Mouse (Mus musculus) brain, embryonic 18.5 days (tissue): Measurements from ENCODE around the gene Nat9.

ENCODE experiments used
- DNase-seq: peaks from one replicate; pipeline ENCODE4 v3.0.0-alpha.2; 2012; ENCODE audit warnings: low read depth, low spot score

Nat9 gene

GRCm38 (mm10) chr11:115187693-115188092 is at the start of gene Nat9:
Gene Nat9 (minus strand): TSS chr11:115187859.
- DNase-seq: no peak

DNA sequence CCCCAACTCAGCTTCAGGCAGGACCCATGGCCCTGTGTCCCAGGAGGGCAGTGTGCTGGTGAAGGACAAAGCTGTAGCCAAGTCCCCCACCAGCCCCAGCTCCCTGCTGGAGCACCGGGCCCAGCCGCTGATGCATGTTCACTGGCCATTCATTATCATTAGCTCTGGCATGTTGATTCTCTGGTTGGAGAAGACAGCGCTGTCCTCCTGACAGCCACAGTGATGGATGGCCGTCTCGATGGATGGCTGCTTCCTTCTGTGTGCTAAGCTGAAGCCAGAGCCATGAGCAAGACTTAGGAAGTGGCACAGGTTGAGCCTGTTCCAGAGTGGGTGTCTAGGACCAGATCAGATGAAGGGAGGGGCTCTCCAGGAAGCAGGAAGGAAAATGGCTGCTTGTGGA is 48.9 kb upstream of the Nat9 start:
- no peak for DNase-seq

DNA sequence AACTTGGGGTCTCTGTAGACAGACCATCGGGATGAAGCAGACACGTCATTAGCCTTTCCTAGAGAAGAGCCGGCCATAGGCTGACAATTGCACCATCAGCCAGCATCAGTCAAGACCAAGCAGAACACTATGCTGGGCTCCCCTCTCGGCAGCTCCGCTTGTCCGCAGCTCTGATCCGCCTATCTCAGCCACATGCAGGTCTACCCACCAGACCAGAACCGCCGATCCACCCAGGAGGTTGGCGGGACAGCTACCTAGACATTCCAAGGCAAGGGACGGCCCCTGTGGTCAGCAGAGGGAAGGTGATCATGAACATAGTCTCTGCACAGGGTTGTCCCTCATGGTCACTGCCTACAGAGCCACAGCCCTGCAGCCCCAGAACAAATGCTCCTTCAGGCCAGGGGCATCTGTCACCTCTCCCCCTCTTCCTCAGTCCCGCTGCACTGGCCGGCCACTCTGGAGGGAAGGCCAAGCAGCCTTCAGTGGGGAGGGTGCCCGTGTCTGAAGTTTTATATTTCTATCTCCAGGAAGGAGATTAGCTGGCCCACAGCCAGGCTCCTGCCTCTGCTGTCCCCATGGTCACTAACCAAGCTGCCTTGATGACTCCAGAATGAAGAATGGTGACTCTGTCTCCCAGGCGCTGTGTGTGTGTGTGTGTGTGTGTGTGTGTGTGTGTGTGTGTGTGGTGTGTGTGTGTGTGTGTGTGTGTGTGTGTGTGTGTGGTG is 46.8 kb upstream of the Nat9 start:
- DNase-seq: no peak

DNA sequence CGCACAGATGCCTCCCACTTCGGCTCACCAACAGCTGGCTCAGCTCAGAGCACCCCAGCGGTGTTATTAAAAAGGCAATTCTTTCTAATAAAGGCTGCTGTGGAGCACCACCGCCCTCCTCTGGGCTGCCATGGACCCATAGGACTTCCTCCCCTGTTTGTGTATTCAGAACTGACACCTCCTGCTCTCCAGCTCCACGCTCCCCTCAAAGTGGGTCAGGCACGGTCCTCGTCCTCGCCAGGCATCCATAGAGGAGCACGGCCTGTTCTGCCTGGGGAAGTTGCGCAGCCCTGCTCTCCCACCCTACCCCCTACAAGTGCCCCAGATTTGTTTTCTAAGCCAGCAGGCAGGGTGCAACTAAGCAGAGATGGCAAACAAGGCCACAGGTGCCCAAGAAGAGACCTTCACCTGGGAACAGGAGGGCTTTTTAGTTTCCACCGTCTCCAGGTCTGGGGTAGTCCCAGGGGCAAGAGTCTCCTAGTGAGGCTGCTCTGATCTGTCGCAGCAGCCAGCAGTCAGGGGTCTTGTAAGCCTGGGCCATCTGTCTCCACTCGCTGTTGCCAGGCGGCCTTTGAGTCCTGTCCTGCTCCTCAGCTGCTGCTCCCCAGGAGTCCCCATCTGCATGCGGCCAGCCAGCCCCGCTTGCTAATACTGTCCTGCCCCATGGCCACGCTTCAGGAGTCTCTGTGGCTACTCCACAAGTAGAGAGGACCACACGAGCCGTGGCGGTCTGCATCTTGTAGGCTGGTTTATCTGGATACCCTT is 46.0 kb upstream of the Nat9 start:
- no peak for DNase-seq

- DNase-seq: no peak
These were observed 45.2 kb upstream of the Nat9 start for GRCm38 (mm10) chr11:115232889-115233288.

DNA sequence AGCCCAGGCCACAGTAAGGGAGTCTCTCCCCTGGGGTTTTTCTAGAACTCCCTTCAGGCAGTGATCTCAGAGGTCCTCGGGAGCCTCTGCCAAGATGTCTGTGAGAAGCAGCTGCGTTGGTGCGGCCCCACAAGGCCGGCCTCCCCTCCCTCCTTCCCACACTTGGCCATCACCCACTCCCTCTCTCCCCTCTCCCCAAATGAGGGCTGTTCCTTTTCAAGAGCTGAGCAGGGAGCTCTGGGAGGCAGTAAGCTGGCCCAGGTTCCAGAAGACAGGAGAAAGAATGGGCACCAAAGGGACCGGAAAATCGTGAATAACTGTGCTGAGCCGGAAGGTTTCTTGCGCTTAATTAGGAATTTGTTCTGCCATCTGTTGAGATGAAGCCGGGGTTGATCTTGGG is 44.3 kb upstream of the Nat9 start:
- DNase-seq: peak; percentile 34

DNA sequence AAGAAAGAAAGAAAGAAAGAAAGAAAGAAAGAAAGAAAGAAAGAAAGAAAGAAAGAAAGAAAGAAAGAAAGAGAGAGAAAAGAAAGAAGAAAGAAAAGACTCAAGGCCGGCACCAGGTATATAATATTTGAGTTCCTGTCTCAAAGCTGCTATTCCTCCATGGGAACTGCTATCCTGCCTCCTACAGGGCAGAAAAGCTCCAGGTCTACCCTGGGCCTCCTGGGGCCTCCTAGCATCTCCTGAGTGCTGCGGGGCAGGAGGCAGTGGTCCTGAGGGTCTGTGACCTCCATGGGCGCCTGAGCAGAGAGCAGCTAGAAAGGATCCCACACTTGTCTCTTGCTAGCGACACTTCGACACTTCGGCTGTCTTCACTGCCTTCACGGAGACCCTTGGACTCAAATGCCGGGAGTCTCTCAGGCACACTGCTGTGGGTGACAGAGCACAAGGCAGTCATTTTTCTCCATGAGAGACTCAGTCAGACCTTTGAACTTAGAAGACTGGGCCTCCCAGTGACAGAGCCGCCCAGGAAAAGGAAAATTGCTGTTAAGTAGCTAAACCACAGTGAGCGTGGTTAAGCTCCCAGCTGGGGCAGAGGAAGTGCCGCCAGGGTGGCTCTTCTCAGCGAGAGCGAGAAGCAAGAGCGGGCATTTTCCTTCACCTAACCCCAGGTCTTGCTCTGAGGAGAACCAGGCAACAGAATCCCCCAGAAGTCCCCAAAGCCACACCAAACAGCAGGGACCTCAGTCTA is 43.7 kb upstream of the Nat9 start:
- no peak for DNase-seq

DNA sequence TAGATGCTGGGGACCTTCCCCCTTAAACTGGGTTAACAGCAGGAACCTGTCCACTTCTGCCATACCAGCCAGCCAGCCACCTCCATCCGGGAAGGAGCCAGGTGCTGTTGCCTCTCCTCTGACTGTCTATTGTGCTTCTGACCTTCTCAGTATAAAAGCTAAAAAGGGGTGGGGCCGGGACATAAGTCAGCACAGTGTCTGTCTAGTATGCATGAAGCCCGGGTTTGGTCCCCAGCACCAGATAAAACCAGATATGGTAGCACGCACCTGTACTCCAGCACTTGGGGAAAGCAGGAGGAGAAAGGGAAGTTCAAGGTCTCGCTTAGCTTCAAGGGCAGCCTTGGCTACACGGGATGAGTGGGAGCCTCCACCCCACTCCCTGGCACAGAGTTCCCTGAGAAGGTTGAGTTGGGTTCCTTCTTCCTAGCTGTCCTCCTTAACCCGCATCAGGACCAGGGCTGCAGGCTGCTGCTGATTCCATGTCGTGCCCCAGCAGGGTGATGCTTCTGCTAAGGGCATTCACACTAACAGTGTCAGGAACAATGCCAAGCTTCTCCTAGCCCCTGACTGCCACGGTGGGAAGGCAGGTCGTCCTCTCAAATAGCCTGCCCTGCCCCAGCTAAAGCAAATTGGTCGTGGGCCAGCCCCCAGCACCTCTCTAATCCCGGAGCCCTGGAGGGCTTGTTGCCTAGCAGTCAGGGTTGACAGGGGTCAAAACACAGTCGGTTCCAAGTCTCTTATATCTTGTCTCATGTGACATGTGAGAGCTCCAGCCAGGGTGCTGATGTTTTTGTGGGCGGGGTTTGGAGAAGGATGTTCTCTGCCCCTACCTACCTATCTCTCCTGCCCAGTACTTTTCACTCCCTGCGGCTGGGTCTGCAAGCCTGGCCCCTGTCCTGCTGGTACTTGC is 41.6 kb upstream of the Nat9 start:
- no peak for DNase-seq

- DNase-seq: no peak
These were observed 40.8 kb upstream of the Nat9 start for GRCm38 (mm10) chr11:115228430-115228829.

GRCm38 (mm10) chr11:115227640-115228039 is 40.0 kb upstream of the Nat9 start:
- DNase-seq: no peak

- peak; percentile 32 for DNase-seq
These were observed 39.3 kb upstream of the Nat9 start for GRCm38 (mm10) chr11:115226811-115227491.

GRCm38 (mm10) chr11:115225301-115225700 is 37.6 kb upstream of the Nat9 start:
- DNase-seq: no peak

- no peak for DNase-seq
These were observed 37.2 kb upstream of the Nat9 start for GRCm38 (mm10) chr11:115224889-115225288.

DNA sequence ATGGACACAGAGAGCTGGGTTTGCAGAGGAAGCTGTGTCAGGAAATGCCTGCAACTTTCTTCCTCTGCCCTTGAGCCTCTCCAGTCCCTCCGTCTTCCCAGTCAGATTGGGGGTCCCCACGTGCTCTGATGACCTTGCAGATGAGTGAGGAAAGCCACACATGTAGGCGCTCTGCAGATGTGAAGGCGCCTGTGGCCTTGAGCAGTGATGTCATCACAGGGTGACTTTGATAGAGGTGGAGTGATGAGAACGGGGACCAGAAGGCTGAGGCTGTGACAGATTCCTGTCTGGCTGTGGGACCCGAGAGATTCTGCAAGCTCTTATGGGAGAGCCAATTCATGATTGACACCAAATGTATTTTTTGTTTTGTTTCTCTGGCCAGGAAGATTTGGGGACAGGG is 36.2 kb upstream of the Nat9 start:
- no peak for DNase-seq

DNA sequence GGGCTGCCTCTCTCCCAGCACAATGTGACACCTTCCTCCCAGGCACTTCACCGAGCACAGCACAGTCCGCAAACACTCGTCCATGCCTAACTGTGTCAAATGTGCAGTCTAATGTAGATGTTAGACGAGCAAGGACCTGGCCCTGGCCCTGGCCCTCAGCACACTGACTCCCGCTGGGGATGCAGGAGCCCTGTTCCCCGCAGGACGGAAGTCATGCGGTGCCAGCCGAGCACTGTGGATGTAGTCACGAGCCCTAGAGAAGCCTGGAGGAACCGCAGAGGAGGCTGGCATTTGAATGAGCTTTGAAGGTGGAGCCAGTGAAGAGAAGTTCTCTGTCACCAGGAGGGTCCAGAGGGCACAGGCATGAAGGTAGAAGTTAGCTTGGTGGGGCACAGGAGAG is 35.8 kb upstream of the Nat9 start:
- no peak for DNase-seq

GRCm38 (mm10) chr11:115222570-115222969 is 34.9 kb upstream of the Nat9 start:
- no peak for DNase-seq

GRCm38 (mm10) chr11:115222077-115222476 is 34.4 kb upstream of the Nat9 start:
- DNase-seq: no peak

DNA sequence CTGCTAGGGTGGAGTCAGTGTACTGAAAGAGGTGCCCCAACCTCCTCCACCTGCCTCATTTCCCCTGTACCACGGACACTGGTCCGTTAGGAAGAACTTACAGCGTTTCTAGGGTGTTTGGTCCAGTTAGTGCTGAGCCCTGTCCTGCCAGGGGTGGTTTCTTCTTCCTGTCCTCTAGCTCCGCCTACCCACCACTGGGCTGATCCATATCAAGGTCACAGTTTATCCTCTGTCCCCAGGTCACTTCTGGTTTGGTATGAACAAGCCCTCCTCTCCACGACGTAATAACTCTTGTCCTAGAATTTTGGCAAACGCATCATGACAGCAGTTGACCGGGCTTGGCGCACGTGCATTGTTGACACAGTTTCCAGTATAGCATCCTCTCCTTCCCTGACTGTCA is 32.0 kb upstream of the Nat9 start:
- no peak for DNase-seq

DNA sequence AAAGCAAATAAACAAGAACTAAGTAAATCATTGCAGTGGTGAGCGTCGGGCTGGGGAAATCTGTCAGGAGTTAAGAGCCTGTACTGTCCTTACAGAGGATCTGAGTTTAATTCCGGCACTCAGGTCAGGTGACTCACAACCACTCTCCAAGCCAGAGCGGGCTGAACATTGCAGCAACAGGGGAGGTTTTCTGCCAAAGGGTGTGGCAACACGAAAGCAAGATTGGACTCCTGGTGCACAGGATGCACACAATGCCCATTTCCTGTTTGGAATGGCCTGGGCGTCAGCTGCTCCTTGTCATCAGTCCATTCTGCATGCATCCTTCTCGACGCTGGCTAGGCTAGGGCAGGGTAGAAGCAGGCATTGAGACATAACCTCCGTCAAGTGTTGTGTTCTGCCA is 31.6 kb upstream of the Nat9 start:
- DNase-seq: no peak

GRCm38 (mm10) chr11:115217439-115218410 is 30.1 kb upstream of the Nat9 start:
- DNase-seq: no peak
